Mouse (Mus musculus) mouse embryonic stem cell (cell line): ENCODE results near the gene Tmc1.

Experiments used
- in situ Hi-C, 2 experiments: fragments of 300-500 bp; cut with MboI; formaldehyde crosslinking; loops; 1 replicate in 1 of 2; 3 replicates in 1 of 2; pipeline ENCODE4 v1.14.3; 2019 to 2020; ENCODE audit warnings: low sequenced_read_pairs in 2 of 2, low pct_unique_long_range_greater_than_20kb in 1 of 2, mixed read lengths in 1 of 2; ENCODE audit not compliant: unreplicated experiment in 1 of 2

Tmc1 gene

GRCm38 (mm10) chr19:20953874-20954273 lies at the start of gene Tmc1:
Tmc1 (minus strand) TSS chr19:20954202.
- in situ Hi-C loops, result no loop called here

DNA sequence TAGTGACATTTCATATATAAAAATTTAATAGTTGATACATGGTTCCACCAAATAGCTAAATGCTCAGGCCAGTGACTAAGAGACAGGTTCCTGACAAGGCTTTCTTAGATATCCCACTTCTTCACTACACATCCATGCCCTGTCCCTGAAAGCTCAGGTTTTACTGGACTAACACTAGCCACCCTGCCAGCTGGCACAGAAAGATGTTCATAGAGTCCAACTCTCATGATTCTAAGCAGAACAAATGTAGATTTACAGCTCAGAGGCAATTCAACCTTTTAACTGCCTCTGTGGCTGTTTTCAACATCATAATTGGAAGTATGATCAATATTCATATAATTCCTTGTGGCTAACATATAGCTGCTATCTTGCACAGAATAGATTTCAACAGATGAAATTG lies 47.5 kb upstream of the Tmc1 start:
- in situ Hi-C loops, result no loop called here

DNA sequence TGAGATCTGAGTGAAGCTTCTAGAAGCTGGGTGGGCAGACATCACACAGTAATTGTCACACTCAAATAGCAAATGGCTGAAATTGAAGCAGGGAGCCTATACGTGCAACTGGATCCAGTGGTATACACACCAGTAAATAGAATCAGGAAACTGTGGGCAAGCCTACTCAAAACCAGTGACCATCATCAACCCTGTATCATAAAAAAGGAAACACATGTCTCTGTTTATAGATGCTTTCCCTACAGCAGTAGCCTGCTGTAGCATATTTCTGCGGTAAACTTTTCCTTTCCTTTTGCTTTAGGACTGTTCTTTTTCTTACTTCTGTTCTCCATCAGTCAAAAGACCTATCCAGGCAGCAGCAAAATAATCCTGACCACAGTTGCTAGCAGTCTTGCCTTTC lies 25.2 kb upstream of the Tmc1 start:
- in situ Hi-C loops, result no loop called here

DNA sequence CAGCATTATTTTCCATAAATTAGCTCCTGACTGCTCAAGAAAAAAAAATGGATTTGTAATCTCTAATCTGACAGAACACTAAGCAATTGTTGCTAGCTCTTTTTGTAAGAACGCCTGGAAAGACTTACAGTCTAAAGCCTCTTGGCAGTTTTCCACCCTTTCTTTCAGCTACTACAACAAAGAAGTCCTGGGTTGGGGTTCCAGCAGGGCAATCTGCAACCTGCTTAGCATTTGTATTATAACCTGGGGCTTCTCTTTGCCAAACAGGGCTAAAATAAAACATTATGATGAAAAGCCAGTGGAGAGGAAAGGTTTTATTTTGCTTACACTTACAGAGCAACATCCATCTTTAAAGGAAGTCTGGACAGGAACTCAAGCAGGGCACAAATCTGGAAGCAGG lies 24.1 kb upstream of the Tmc1 start:
- in situ Hi-C loops, result no loop called here

DNA sequence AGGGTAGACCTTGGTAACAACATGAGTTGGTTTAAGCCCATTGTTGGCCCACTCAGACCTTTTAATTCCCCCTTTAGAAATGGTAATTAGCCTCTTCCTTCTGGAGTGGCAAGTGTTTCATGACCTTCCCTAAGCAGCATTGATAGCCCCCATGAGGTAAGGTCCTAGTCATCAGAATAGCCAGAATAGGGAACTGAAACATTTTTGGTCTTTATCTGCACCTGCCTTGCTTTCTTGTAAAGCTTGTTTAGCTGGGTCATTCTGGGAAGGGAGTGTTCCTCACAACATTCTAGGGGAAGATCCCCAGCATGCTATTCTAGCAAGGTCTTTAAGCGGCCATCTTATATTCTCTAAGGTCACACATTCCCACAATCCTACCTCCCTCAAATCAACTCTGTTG lies 17.9 kb upstream of the Tmc1 start:
- in situ Hi-C loops, result no loop called here

- in situ Hi-C loops, result no loop called here
These were observed 813 bp upstream of the Tmc1 start for GRCm38 (mm10) chr19:20954815-20955214.

DNA sequence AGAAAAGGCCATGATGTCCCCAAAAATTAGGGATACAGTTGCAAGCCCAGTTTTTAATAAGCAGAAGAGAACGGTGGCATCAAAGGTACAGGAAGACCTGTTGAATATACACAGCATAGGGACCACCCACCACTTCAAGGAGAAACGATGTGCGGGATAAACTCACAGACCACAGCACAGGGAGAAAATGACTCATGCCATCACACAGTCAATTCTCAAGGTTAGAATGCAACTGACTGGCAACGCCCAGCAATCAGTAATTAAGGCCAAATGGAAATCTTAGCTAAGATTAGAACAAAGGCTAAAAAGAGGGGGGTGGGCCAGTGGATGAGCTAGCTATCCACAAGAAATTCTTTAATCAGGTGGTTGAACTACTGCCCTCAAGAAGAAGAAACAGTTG lies 9.6 kb downstream of the Tmc1 start:
- in situ Hi-C loops, result no loop called here

DNA sequence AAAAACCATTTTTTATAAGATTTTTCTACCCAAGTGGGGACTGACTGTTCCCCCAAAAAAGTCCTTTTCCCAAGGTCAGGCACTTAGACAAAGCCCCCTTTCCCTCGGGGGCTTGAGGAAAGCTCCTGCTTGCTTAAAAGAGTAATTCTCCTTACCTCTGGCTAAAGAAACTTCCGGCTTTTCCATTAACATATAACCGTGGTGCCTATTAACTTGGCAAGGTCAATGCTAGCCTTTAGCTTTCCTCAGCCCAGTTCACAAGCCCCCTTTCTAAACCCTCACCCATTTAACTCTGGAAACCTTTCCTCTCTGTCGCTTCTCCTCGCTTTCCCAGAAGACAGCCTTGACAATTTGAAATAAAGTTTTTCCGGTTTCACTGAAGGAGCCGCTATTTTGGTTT lies 29.7 kb downstream of the Tmc1 start:
- in situ Hi-C loops, result no loop called here

DNA sequence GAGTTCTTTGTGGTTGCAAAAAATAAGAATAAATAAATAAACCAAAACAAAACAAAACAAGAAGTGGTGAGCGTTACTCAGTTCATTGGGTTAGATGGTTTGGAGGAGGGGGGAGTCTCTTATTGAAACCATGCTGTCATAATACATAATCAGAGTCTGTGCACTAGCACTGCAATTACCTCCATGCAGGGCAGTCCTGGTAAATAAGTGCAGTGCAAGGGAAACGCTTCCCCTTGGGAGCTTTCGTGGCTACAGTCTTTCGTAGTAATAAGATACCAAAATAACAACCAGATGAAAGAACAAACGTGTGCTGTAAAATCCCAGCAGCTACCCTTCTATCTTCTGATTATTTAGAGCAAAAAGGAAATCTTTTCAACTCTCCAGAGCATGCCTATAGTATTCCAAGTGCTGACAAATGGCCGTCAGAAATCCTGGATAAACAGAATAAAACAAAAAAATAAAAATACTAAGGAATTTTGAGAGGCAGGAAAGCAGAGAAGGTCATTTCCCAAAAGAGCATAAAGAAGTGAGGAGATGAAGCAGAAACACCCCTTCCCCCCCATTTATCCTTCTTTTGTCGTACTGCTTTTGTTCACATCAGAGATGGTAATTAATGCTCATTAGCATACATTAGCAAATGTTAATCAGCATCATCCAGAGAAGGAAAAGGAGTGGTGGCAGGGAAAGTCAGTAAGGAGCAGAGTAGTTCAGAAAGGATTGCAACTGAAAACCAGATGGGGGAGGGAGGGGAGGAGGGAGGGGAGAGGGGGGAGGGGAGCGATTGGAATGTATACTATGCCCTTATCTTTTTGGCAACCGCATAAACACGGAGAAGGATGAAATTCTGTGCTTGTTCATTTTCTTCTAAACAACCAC lies 30.4 kb downstream of the Tmc1 start:
- in situ Hi-C loops, result no loop called here

- in situ Hi-C loops, result no loop called here
These were observed 35.8 kb downstream of the Tmc1 start for GRCm38 (mm10) chr19:20918241-20918640.

DNA sequence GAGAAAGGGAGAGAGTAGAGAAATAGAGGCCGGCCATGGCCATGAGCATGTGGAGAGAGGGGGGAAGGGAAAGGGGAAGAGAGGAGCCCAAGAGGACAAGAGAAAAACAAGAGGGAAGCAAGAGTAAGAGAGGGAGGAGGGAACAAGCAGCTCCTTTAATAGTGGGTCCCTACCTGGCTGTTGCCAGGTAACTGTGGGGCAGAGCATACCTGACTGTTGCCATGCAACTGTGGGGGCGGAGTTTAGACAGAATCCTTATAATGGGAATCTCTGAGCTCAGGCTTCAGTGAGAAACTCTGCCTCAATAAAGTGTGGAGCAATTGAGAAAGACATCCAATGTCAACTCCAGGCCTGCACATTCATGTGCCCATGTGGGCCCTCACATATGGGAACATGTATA lies 38.9 kb downstream of the Tmc1 start:
- in situ Hi-C loops, result no loop called here

DNA sequence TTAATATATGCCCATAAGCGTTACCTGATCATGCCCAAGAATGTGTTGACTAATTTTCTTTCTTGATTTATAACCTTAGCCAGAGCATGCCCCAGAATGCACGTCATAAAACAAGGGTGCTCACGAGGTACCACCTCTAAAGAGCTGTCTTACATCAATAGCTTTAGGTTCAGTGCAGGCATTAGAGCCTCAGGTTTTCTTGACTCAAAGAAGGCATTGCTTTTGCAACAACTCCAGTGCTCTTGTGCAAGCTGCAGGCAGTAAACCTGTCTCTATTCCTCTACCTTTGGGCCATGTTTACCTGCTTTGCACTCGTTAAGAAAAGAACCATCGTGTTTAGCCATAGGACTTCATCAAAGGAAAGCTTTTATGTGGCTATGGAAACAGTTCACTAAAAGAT lies 43.6 kb downstream of the Tmc1 start:
- in situ Hi-C loops, result no loop called here

GRCm38 (mm10) chr19:20881205-20881604 lies 72.8 kb downstream of the Tmc1 start:
- in situ Hi-C loops, result no loop called here

DNA sequence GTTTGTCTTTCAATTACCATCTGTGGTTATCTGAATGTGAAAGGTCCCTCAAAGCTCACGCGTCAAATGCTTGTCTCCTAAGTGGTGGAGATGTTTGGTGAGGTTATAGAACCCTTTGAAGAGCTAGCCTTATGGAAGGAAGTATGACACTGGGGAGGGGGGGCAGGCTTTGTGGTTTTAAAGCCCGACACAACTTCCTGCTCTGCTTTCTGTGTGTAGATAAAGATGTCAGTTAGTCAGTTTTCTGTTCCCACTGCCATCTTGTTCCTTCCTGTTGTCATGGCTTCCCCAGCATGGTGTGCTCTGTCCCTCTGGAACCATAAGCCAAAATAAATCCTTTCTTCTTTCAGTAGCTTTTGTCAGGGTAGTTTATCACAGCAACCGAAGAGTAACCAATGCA lies 78.1 kb downstream of the Tmc1 start:
- in situ Hi-C loops, result no loop called here

- in situ Hi-C loops, result no loop called here
These were observed 92.2 kb downstream of the Tmc1 start for GRCm38 (mm10) chr19:20861779-20862178.

DNA sequence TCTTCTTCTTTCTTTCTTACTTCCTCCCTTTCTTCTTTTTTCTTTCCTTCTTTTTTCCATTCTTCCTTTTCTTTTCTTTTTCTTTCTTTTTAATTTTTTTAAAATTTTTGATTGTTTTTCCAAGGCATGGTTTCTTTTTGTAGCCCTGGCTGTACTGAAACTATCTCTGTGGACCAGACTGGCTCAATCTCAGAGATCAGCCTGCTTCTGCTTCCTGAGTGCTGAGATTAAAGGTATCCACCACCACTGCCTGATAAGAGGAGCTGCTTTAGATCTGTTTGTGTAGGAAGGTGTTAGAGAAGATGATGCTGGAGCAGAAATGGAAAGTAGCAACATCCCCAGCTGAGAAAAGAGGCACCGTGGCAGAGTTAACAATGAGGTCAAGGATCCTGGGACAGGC lies 93.7 kb downstream of the Tmc1 start:
- in situ Hi-C loops, result no loop called here

DNA sequence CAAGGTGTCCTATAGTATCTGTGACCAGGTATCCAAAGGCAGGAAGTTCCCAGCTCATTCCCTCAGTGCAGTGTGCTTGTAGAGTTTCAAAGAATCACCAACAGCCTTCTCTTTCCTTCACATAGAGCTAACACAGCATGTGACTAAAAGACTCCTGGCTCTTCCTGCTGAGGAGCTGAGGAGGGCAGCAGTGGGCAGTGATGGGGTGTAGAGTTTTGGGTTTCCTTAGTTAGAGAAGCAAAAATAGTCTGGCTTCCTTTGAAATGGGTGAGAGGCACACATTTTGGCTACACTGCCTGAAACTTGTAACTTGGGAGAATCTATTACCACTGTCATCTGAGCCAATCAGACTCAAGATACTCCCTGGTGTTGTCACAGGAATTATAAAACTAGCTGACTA lies 96.2 kb downstream of the Tmc1 start:
- in situ Hi-C loops, result no loop called here

GRCm38 (mm10) chr19:20848906-20849305 lies 105.1 kb downstream of the Tmc1 start:
- in situ Hi-C loops, result no loop called here

DNA sequence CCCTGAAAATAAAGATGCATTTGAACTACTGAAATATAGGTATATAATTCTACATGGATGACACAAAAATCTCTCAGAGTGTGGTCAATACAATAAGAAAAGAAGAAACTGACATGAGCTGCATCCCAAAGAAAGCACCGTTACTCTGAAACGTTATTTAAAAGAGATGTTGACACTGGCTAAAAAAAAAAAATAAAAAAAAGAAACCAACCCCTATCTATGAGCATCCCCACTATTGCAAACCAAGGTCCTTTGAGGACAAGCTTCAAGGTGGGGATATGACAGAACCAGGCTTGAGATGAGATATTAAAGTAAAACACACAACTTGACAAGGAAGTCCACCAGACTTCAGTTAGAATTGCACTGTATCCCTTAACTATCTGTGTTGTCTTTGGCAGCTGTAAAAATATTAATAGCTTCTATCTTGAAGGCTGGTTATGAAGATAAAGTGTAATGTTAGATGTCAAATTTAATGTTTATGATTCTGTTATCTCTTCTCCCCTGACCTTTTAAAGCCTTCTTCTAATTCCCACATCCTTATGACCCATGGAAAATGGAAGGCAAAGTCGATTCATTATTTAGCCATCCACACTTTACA lies 106.4 kb downstream of the Tmc1 start:
- in situ Hi-C loops, result no loop called here

GRCm38 (mm10) chr19:20837422-20837821 lies 116.6 kb downstream of the Tmc1 start:
- in situ Hi-C loops, result no loop called here
